Mouse (Mus musculus) CD4-positive, CD25-positive, alpha-beta regulatory T cell (primary cell): Measurements from ENCODE around the gene Ghdc. TPM values are rescaled to one million over a fixed set of nuclear protein-coding genes. Genes with fewer than 3 reads are reported as not detected.

Experiments used
- polyA plus RNA-seq: library from polyadenylated mRNA; unstranded; fragments of 100-300 nt; shearing (Covaris generic); gene quantifications from one replicate; pipeline ENCODE4 v1.2.1, GENCODE M21; 2017

The Ghdc gene
- polyA plus RNA-seq: 5.3 TPM

GRCm38 (mm10) chr11:100770646-100771408 is at the start of gene Ghdc:
Ghdc (minus strand) TSS chr11:100770957.

GRCm38 (mm10) chr11:100762831-100763230 is 7.9 kb downstream of the Ghdc start, which contains the start of gene Hcrt:
Hcrt (minus strand) TSS chr11:100762931.

GRCm38 (mm10) chr11:100759611-100760233 is 11.0 kb downstream of the Ghdc start, which contains the start of gene Kcnh4:
Kcnh4 (minus strand) TSS chr11:100759942.

GRCm38 (mm10) chr11:100738066-100738604 is 32.6 kb downstream of the Ghdc start, which contains the start of gene Rab5c:
Rab5c (minus strand) TSS chr11:100738215.

Other genes starting within 250 kb of the Ghdc start
- 155 TPM for gene Acly, start 243.0 kb downstream of the Ghdc start, polyA plus RNA-seq
- gene Ttc25, start 225.3 kb downstream of the Ghdc start, polyA plus RNA-seq: 0.13 TPM
- gene Cnp, start 196.1 kb downstream of the Ghdc start, polyA plus RNA-seq: 392 TPM
- gene Nkiras2, start 151.7 kb downstream of the Ghdc start, polyA plus RNA-seq: 28.4 TPM
- gene Dnajc7, start 150.8 kb downstream of the Ghdc start, polyA plus RNA-seq: 616 TPM
- gene Zfp385c, start 78.5 kb downstream of the Ghdc start, polyA plus RNA-seq: 0.51 TPM
- gene Dhx58, start 66.7 kb downstream of the Ghdc start, polyA plus RNA-seq: 33.4 TPM
- 69.0 TPM for gene Kat2a, start 58.5 kb downstream of the Ghdc start, polyA plus RNA-seq
- gene Hspb9, start 57.1 kb downstream of the Ghdc start, polyA plus RNA-seq: 0.47 TPM
- 52.0 TPM for gene Rab5c, start 32.7 kb downstream of the Ghdc start, polyA plus RNA-seq
- 0.59 TPM for gene Kcnh4, start 11.0 kb downstream of the Ghdc start, polyA plus RNA-seq
- not detected for gene Hcrt, start 8.0 kb downstream of the Ghdc start, polyA plus RNA-seq
- 186 TPM for gene Stat5b, start 79.8 kb upstream of the Ghdc start, polyA plus RNA-seq
- 108 TPM for gene Stat5a, start 88.4 kb upstream of the Ghdc start, polyA plus RNA-seq
- 233 TPM for gene Stat3, start 168.6 kb upstream of the Ghdc start, polyA plus RNA-seq
- 0.53 TPM for gene Cavin1, start 199.9 kb upstream of the Ghdc start, polyA plus RNA-seq
- 15.1 TPM for gene Atp6v0a1, start 238.5 kb upstream of the Ghdc start, polyA plus RNA-seq